Mouse (Mus musculus) limb, embryonic 13.5 days (tissue): ENCODE data around the gene Mcoln3. TPM values are rescaled to one million over a fixed set of nuclear protein-coding genes. Genes with fewer than 3 reads are reported as not detected.

ENCODE experiments used
- ATAC-seq: fragments of 200-750 bp; cut with Nextera tagmentation; 2 replicates; pipeline ENCODE4 v1.8.0; 2017; ENCODE audit warnings: low read depth, moderate number of reproducible peaks, moderate TSS enrichment; ENCODE audit not compliant: low FRiP score
- H3K27ac ChIP-seq: fragments of 300-500 bp; sonication (generic); 2 replicates; pipeline ENCODE4 v1.5.1; 2015; ENCODE audit warnings: inconsistent platforms, mild to moderate bottlenecking, moderate library complexity
- H3K27me3 ChIP-seq: fragments of 300-500 bp; sonication (generic); 2 replicates; pipeline ENCODE4 v1.6.1; 2015; ENCODE audit warnings: mild to moderate bottlenecking, inconsistent platforms
- H3K36me3 ChIP-seq: fragments of 300-500 bp; sonication (generic); 2 replicates; pipeline ENCODE4 v1.6.1; 2015; ENCODE audit warnings: inconsistent platforms, mild to moderate bottlenecking, moderate library complexity
- H3K4me1 ChIP-seq: fragments of 300-500 bp; sonication (generic); 2 replicates; pipeline ENCODE4 v1.6.1; 2015; ENCODE audit warnings: inconsistent platforms
- H3K4me2 ChIP-seq: fragments of 300-500 bp; sonication (generic); replicated peaks from 2 replicates; pipeline ENCODE4 v1.6.1; 2015; ENCODE audit warnings: inconsistent platforms, mild to moderate bottlenecking, moderate library complexity
- H3K4me3 ChIP-seq: fragments of 300-500 bp; sonication (generic); 2 replicates; pipeline ENCODE4 v1.5.1; 2015; ENCODE audit warnings: moderate library complexity, mild to moderate bottlenecking, inconsistent platforms
- H3K9ac ChIP-seq: fragments of 300-500 bp; sonication (generic); 2 replicates; pipeline ENCODE4 v1.6.1; 2015; ENCODE audit warnings: mild to moderate bottlenecking, inconsistent platforms
- H3K9me3 ChIP-seq: fragments of 300-500 bp; sonication (generic); 2 replicates; pipeline ENCODE4 v1.6.1; 2016; ENCODE audit warnings: inconsistent platforms
- WGBS: fragments of 180-500 bp; shearing (Covaris S2); methylation state at CpG from one replicate; pipeline ENCODE4 v1.1.7; 2015; 5-methylcytosine and 5-hydroxymethylcytosine counted together
- polyA plus RNA-seq: library from polyadenylated mRNA; unstranded; fragments of >200 nt; fragmentation: Nextera tagmentation; extraction: Ambion mirVana; gene quantifications from 2 replicates; pipeline ENCODE4 v1.2.1, GENCODE M21; 2015

Gene Mcoln3
- polyA plus RNA-seq, 1 experiment from 2014 or later, result 2.8 TPM

DNA sequence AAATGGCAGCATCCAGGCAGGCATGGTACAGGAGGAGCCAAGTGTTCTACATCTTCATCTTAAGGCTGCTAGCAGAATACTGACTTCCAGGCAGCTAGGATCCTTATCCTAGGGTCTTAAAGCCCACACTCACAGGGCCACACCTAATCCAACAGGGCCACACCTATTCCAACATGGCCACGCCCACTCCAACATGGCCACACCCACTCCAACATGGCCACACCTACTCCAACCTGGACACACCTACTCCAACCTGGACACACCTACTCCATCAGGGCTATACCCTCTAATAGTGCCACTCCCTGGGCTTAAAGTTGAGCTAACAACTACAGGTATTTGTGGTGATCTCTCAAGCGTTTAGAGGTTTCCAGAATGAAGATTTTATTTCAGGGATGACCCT lies 63.1 kb downstream of the Mcoln3 start:
- no peaks in the 10 kb centered on the region for H3K36me3 ChIP-seq
- no peak overlapping the region for H3K4me3 ChIP-seq
- no peak overlapping the region for H3K27ac ChIP-seq
- H3K4me1 ChIP-seq, result no peaks in the 10 kb centered on the region
- H3K27me3 ChIP-seq, result peaks cover 13% of the 10 kb centered on the region; the same call in 1 of the 2 replicates
- ATAC-seq, result no peak
- 38% methylated on average over 2 of the region's 2 CpGs for WGBS
- H3K9ac ChIP-seq, result no peak overlapping the region
- no peaks in the 10 kb centered on the region for H3K9me3 ChIP-seq
- H3K4me2 ChIP-seq, result no peak overlapping the region

DNA sequence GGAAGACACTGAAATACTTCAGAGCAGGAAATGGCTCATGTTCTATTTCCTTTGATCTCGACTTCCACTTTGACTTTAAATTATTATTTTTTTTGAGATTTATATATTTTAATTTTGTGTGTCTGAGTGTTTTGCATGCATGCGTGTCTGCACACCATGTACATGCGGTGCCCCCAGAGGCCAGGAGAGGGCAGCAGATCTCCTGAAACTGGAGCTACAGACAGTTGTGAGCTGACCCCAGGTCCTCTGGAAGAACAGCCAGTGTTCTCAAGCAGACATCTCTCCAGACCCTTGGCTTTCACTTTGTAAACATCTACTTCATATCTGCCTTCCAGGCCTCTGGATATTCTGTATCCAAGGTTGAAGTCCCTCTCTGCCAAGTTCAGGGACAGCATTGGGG lies 63.7 kb downstream of the Mcoln3 start:
- no peaks in the 10 kb centered on the region for H3K4me1 ChIP-seq
- H3K9ac ChIP-seq, result no peak overlapping the region
- H3K27ac ChIP-seq, result no peak overlapping the region
- H3K9me3 ChIP-seq, result no peaks in the 10 kb centered on the region
- 41% methylated on average over 3 of the region's 3 CpGs for WGBS
- no peak overlapping the region for H3K4me3 ChIP-seq
- ATAC-seq, result no peak
- H3K27me3 ChIP-seq, result peaks cover 13% of the 10 kb centered on the region; the same call in 1 of the 2 replicates
- H3K4me2 ChIP-seq, result no peak overlapping the region
- H3K36me3 ChIP-seq, result no peaks in the 10 kb centered on the region

DNA sequence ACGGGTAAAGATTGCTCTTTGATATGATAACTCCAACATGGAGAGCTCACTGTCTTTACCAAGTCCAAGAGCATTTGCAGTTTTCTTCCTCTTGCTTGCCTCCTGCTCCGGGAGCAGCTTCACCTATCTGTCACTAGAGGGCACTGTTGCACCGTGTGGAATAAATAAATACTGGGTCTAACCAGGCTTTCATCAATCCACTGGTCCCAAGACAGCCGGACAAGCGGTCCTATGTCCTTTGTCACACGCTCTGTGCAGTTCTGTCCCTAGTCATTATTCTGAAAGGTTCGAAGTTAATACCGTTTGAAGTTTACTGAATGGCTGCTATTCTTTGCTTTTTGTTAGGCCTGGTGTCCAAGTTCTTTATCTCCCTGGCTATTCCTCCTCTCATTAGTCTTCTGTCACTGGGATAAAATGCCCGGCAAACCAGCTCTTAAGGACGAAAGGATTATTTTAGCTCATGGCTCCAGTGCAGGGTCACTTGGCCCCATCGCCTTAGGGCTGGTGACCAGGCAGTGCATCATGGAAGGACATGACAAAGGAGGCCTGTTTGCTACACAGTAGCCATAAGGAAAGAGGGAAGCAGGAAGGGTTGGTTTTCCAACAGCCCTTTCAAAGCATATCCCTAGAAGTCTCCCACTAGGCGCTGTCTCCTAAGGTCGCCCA lies 67.9 kb downstream of the Mcoln3 start:
- Histone ChIP-seq H3K4me1 (no peaks in the 10 kb centered on the region), H3K36me3 (no peaks in the 10 kb centered on the region), H3K27ac (no peak overlapping the region), H3K4me3 (no peak overlapping the region), H3K4me2 (no peak overlapping the region), H3K9me3 (no peaks in the 10 kb centered on the region), H3K27me3 (peaks cover 13% of the 10 kb centered on the region; the same call in 1 of the 2 replicates), H3K9ac (no peak overlapping the region)
- 0 out of 2 replicates have a peak, but pooled peaks have one; percentile 62 for ATAC-seq
- WGBS, result 33% methylated on average over 13 of the region's 13 CpGs

DNA sequence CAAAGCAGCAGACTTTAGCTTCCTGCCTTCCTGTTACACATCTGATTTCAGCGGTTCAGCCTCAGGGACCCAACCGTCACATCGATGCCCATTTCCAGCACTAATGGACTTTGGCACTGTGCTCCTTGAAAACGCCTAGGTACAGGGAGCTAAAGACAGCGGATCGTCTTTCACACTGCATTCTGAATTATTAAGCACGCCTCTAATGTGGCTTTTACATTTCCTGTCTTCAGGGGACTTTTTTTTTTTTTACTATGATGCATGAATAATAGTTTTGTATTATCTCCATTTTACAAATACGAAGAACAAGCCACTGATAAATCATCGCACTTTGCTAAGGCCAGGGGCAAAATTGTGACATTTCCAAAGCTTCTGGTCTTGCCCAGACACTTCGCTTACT lies 68.8 kb downstream of the Mcoln3 start:
- no peak for ATAC-seq
- Histone ChIP-seq H3K27me3 (peaks cover 13% of the 10 kb centered on the region; the same call in 1 of the 2 replicates), H3K4me1 (no peaks in the 10 kb centered on the region), H3K4me2 (no peak overlapping the region), H3K9ac (no peak overlapping the region), H3K4me3 (no peak overlapping the region), H3K36me3 (no peaks in the 10 kb centered on the region), H3K27ac (no peak overlapping the region), H3K9me3 (no peaks in the 10 kb centered on the region)
- WGBS, result 76% methylated on average over 10 of the region's 10 CpGs

DNA sequence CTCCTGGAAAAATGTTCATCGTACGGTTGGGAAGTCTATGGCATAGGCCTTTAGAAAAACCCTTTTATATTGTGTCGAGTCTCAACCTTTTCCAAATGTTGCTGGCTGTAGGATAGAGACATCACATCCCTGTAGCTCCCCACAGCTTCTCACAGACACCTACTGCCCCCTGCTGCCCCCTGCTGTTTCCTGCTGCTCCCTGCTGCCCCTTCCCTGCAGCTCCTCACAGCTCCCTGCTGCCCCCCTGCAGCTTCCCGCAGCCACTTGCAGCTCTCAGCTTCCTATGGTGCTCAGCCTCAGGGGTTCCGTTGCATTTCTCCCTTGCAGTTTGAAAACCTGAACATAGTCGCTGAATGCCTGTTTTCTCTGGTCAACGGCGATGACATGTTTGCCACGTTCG lies 72.7 kb downstream of the Mcoln3 start:
- Histone ChIP-seq H3K27me3 (no peaks in the 10 kb centered on the region; the same call in 1 of the 2 replicates), H3K36me3 (no peaks in the 10 kb centered on the region), H3K4me3 (no peak overlapping the region), H3K4me2 (no peak overlapping the region), H3K27ac (no peak overlapping the region), H3K9ac (no peak overlapping the region), H3K4me1 (no peaks in the 10 kb centered on the region), H3K9me3 (no peaks in the 10 kb centered on the region)
- WGBS, result 68% methylated on average over 10 of the region's 10 CpGs
- ATAC-seq, result no peak

Other genes with a start within 250 kb of the Mcoln3 start
- 50.8 and 51.3 TPM in 2 replicates for gene Bcl10, start 194.6 kb upstream of the Mcoln3 start, polyA plus RNA-seq
- gene 2410004B18Rik, start 179.4 kb upstream of the Mcoln3 start, polyA plus RNA-seq, result 48.6 and 51.3 TPM in 2 replicates
- gene Syde2, start 129.6 kb upstream of the Mcoln3 start, polyA plus RNA-seq, result 1.9 and 2.3 TPM in 2 replicates
- 0.19 and 0.34 TPM in 2 replicates for gene Wdr63, start 9.3 kb upstream of the Mcoln3 start, polyA plus RNA-seq
- 1.7 and 2.4 TPM in 2 replicates for gene Mcoln2, start 32.4 kb downstream of the Mcoln3 start, polyA plus RNA-seq
- 0.98 and 1.0 TPM in 2 replicates for gene Lpar3, start 103.5 kb downstream of the Mcoln3 start, polyA plus RNA-seq